Comparison of ENCODE assay signal across 32 mouse cellular contexts in genomic region chr1:169637251-169637750, GRCm38 (mm10). TPM values are rescaled to one million over a fixed set of nuclear protein-coding genes. Genes with fewer than 3 reads are reported as not detected.
DNase-seq lines count a peak whose midpoint lies in the region; ATAC-seq and TF ChIP-seq lines count a peak whose summit lies in the region.
"Had no signal": no experiment of that assay in that cellular context is flagged by ENCODE, and none has a peak within 500 bp of the region (broad histone marks: within the 10 kb centered on the region; RNA-seq: fewer than 3 reads in every experiment).

No protein-coding gene starts in this region.

- 65% methylated on average over 14 of the region's 14 CpGs for WGBS in heart, embryonic 11.5 days (ENCODE audit: insufficient replicate concordance)
- WGBS in kidney, embryonic 14.5 days: 60% methylated on average over 14 of the region's 14 CpGs

- H3K9ac ChIP-seq in heart, embryonic 11.5 days (ENCODE audit: low read depth, low read length): no peak overlapping the region
- no peak overlapping the region for H3K9ac ChIP-seq in kidney, embryonic 14.5 days (ENCODE audit: low read depth, low read length)
- H3K9ac ChIP-seq: embryonic facial prominence, embryonic 13.5 days; forebrain, embryonic 15.5 days; hindbrain, embryonic 14.5 days; liver, embryonic 12.5 days; liver, postnatal 0 days; midbrain, embryonic 13.5 days had no signal

- TF ChIP-seq CTCF in gastrocnemius, adult 2 months (IDR thresholded peaks at IDR 0.05): no peak

- no peaks in the 10 kb centered on the region for H3K9me3 ChIP-seq in heart, embryonic 11.5 days (replicated peaks; ENCODE audit: control insufficient read depth, low read length)
- no peaks in the 10 kb centered on the region for H3K9me3 ChIP-seq in kidney, embryonic 14.5 days (ENCODE audit: control insufficient read depth, low read length)
- H3K9me3 ChIP-seq: embryonic facial prominence, embryonic 13.5 days; forebrain, embryonic 10.5 days; forebrain, embryonic 15.5 days; midbrain, embryonic 13.5 days had no signal

- no peaks in the 10 kb centered on the region for H3K27me3 ChIP-seq in heart, embryonic 11.5 days (ENCODE audit: control insufficient read depth, insufficient read depth, low read length)
- no peaks in the 10 kb centered on the region for H3K27me3 ChIP-seq in kidney, embryonic 14.5 days (ENCODE audit: control insufficient read depth, insufficient read depth, low read length)
- H3K27me3 ChIP-seq: embryonic facial prominence, embryonic 13.5 days; forebrain, embryonic 15.5 days; liver, embryonic 12.5 days; midbrain, embryonic 13.5 days had no signal

- H3K4me2 ChIP-seq in heart, embryonic 11.5 days: no peak overlapping the region
- no peak overlapping the region for H3K4me2 ChIP-seq in kidney, embryonic 14.5 days (replicated peaks; ENCODE audit: low read depth, low read length)
- H3K4me2 ChIP-seq: embryonic facial prominence, embryonic 13.5 days; forebrain, embryonic 15.5 days; hindbrain, embryonic 14.5 days; liver, embryonic 12.5 days; midbrain, embryonic 13.5 days had no signal

- ATAC-seq in heart, embryonic 11.5 days (replicated peaks; ENCODE audit: insufficient number of reproducible peaks, low FRiP score, low TSS enrichment): no peak
- no peak for ATAC-seq in kidney, embryonic 14.5 days (ENCODE audit: low FRiP score, low TSS enrichment)
- ATAC-seq: forebrain, embryonic 15.5 days; intestine, postnatal 0 days; liver, embryonic 12.5 days; liver, postnatal 0 days; lung, postnatal 0 days; midbrain, embryonic 13.5 days; Patski had no signal

- H3K36me3 ChIP-seq in heart, embryonic 11.5 days (ENCODE audit: control insufficient read depth, insufficient read depth, low read length): no peaks in the 10 kb centered on the region
- H3K36me3 ChIP-seq in kidney, embryonic 14.5 days (ENCODE audit: control insufficient read depth, insufficient read depth, low read length): no peaks in the 10 kb centered on the region
- H3K36me3 ChIP-seq: embryonic facial prominence, embryonic 13.5 days; forebrain, embryonic 10.5 days; forebrain, embryonic 15.5 days; liver, embryonic 12.5 days; midbrain, embryonic 13.5 days had no signal

- peak; percentile 23 for DNase-seq in gastrocnemius, adult 2 months
- no peak for DNase-seq in gastrocnemius, postnatal 4 days (ENCODE audit: low spot score in 2 of 2)
- peak; percentile 45 for DNase-seq in heart, adult 8-10 months (ENCODE audit: low spot score)
- DNase-seq in kidney, postnatal 4 days: peak; percentile 46 to 57
- peak; percentile 27 to 28 for DNase-seq in heart, postnatal 14 days
- no peak for DNase-seq in thymus, postnatal 10 days (ENCODE audit: low spot score in 2 of 2)
- DNase-seq: adrenal gland, postnatal 10 days; cerebellum, adult 11 months; cerebellum, adult 9-10 months; cerebellum, postnatal 36 days; embryo, embryonic 11 days; layer of hippocampus, postnatal 36 days; left cerebral cortex, postnatal 4 days; liver, postnatal 0 days; thymus, adult 2 months; thymus, postnatal 4 days had no signal

- H3K4me3 ChIP-seq in gastrocnemius, adult 2 months: no peak overlapping the region
- H3K4me3 ChIP-seq in heart, embryonic 11.5 days (ENCODE audit: low read depth, low read length): no peak overlapping the region
- no peak overlapping the region for H3K4me3 ChIP-seq in kidney, embryonic 14.5 days (ENCODE audit: low read length)
- H3K4me3 ChIP-seq: embryonic facial prominence, embryonic 13.5 days; forebrain, embryonic 10.5 days; forebrain, embryonic 15.5 days; liver, embryonic 12.5 days; midbrain, embryonic 13.5 days had no signal

- intact Hi-C loops in gastrocnemius, adult 2 months (cut with DNase I): no loop called here
- intact Hi-C loops in heart, postnatal 14 days (cut with DNase I): no loop called here

- H3K27ac ChIP-seq in gastrocnemius, adult 2 months: peak overlapping the region; percentile 57
- H3K27ac ChIP-seq in heart, embryonic 11.5 days (ENCODE audit: low read depth, low read length): no peak overlapping the region
- no peak overlapping the region for H3K27ac ChIP-seq in kidney, embryonic 14.5 days (ENCODE audit: low read depth, low read length)
- H3K27ac ChIP-seq: embryonic facial prominence, embryonic 13.5 days; forebrain, embryonic 10.5 days; forebrain, embryonic 15.5 days; hindbrain, embryonic 14.5 days; liver, embryonic 12.5 days; macrophage; midbrain, embryonic 13.5 days had no signal

- H3K4me1 ChIP-seq in heart, embryonic 11.5 days (ENCODE audit: control insufficient read depth, insufficient read depth, low read length): no peaks in the 10 kb centered on the region
- H3K4me1 ChIP-seq in kidney, embryonic 14.5 days (ENCODE audit: control insufficient read depth, insufficient read depth, low read length): no peaks in the 10 kb centered on the region
- H3K4me1 ChIP-seq: embryonic facial prominence, embryonic 13.5 days; forebrain, embryonic 15.5 days; liver, embryonic 12.5 days; midbrain, embryonic 13.5 days had no signal

RNA-seq across cellular contexts. Expression of gene Rgs5, which starts 18.0 kb away (rescaled TPM):
- total RNA-seq in gastrocnemius, adult 2 months (2021): 100 to 1,000 TPM; 144 to 178 TPM
- 100 to 1,000 TPM; 127 to 143 TPM for total RNA-seq in gastrocnemius, postnatal 4 days (2021)
- total RNA-seq in heart, adult 8-10 months (2022): 100 to 1,000 TPM; 246 to 307 (median 275) TPM
- polyA plus RNA-seq in heart, embryonic 11.5 days (2014; fragmentation: Nextera tagmentation; extraction: Ambion mirVana): 12.4 and 13.2 TPM in 2 replicates
- 27.5 and 29.6 TPM in 2 replicates for polyA plus RNA-seq in kidney, embryonic 14.5 days (2014; fragmentation: Nextera tagmentation; extraction: Ambion mirVana)
- total RNA-seq in heart, postnatal 14 days (2021): 100 to 1,000 TPM; 373 to 390 TPM
- total RNA-seq: hematopoietic stem cell, adult 5-6 weeks; megakaryocyte-erythroid progenitor cell, adult 5-6 weeks; MEL; monocyte, adult 5-6 weeks had no signal
- polyA plus RNA-seq: macrophage had no signal

Comparison
In these comparisons a context has a peak if more than half of its experiments do, and no peak if none do; other contexts are left out.
1. DNase-seq: peak in gastrocnemius, adult 2 months (single experiment), heart, adult 8-10 months (single experiment), kidney, postnatal 4 days (2 of 2) and heart, postnatal 14 days (2 of 2); none in gastrocnemius, postnatal 4 days (0 of 2) and thymus, postnatal 10 days (0 of 2).